Mouse (Mus musculus) myocyte (in vitro differentiated cells): Measurements from ENCODE around the gene Nfkbie. TPM values are rescaled to one million over a fixed set of nuclear protein-coding genes. Genes with fewer than 3 reads are reported as not detected.

Experiments
- H3K27me3 ChIP-seq: one replicate; pipeline ENCODE4 v1.6.1; 2011; ENCODE audit not compliant: control insufficient read depth, insufficient read depth, insufficient read length
- H3K36me3 ChIP-seq: one replicate; pipeline ENCODE4 v1.6.1; 2011; ENCODE audit not compliant: control insufficient read depth, insufficient read depth
- H3K4me2 ChIP-seq: one replicate; pipeline ENCODE4 v1.6.1; 2011; ENCODE audit warnings: low read depth, control low read depth
- H3K4me3 ChIP-seq: one replicate; pipeline ENCODE4 v1.5.1; 2011; ENCODE audit warnings: mild to moderate bottlenecking, control low read depth, moderate library complexity
- H3K79me2 ChIP-seq: one replicate; pipeline ENCODE4 v1.6.1; 2011; ENCODE audit not compliant: control insufficient read depth, insufficient read depth
- H3ac ChIP-seq: one replicate; pipeline ENCODE4 v1.6.1; 2011; ENCODE audit not compliant: control insufficient read depth, insufficient read length
- CEBPB ChIP-seq: IDR thresholded peaks from 2 replicates; pipeline ENCODE4 v1.6.1; 2011; ENCODE audit warnings: mild to moderate bottlenecking, moderate library complexity; ENCODE audit not compliant: poor library complexity, insufficient read depth, severe bottlenecking
- E2F4 ChIP-seq: IDR thresholded peaks from one replicate; pipeline ENCODE4 v1.6.1; 2011; ENCODE audit warnings: mild to moderate bottlenecking, control low read depth, moderate library complexity; ENCODE audit not compliant: insufficient read depth
- MAX ChIP-seq: IDR thresholded peaks from one replicate; pipeline ENCODE4 v1.6.1; 2011; ENCODE audit warnings: low read depth, mild to moderate bottlenecking, control low read depth
- MYOD1 ChIP-seq, 3 experiments: IDR thresholded peaks; one replicate each; pipeline ENCODE4 v1.6.1; 2011; ENCODE audit warnings: control low read depth in 2 of 3, low read depth in 2 of 3, mild to moderate bottlenecking in 2 of 3, moderate library complexity in 1 of 3; ENCODE audit not compliant: insufficient read length in 2 of 3, control insufficient read depth in 1 of 3
- MYOG ChIP-seq, 3 experiments: IDR thresholded peaks; one replicate each; pipeline ENCODE4 v1.6.1; 2011; ENCODE audit warnings: control low read depth in 2 of 3, low read depth in 2 of 3, mild to moderate bottlenecking in 2 of 3; ENCODE audit not compliant: insufficient read length in 2 of 3, control insufficient read depth in 1 of 3, insufficient read depth in 1 of 3
- POLR2A ChIP-seq: IDR thresholded peaks from one replicate; pipeline ENCODE4 v1.6.1; 2011; ENCODE audit warnings: low read depth, mild to moderate bottlenecking, control low read depth, moderate library complexity; ENCODE audit not compliant: insufficient read length
- POLR2AphosphoS2 ChIP-seq: IDR thresholded peaks from one replicate; pipeline ENCODE4 v1.6.1; 2011; ENCODE audit warnings: low read depth, control low read depth; ENCODE audit not compliant: insufficient read length
- REST ChIP-seq: IDR thresholded peaks from one replicate; pipeline ENCODE4 v1.6.1; 2011; ENCODE audit warnings: mild to moderate bottlenecking, control low read depth, moderate library complexity; ENCODE audit not compliant: insufficient read depth, insufficient read length
- SRF ChIP-seq: IDR thresholded peaks from one replicate; pipeline ENCODE4 v1.6.1; 2011; ENCODE audit warnings: low read depth; ENCODE audit not compliant: control insufficient read depth, insufficient read length
- TCF3 ChIP-seq: IDR thresholded peaks from one replicate; pipeline ENCODE4 v1.6.1; 2011; ENCODE audit warnings: low read depth, control low read depth; ENCODE audit not compliant: insufficient read length
- USF1 ChIP-seq: IDR thresholded peaks from one replicate; pipeline ENCODE4 v1.6.1; 2011; ENCODE audit warnings: low read depth, mild to moderate bottlenecking, control low read depth, moderate library complexity
- polyA plus RNA-seq: library from polyadenylated mRNA; unstranded; fragments of >200 nt; fragmentation: generic; extraction: Trizol; gene quantifications from one replicate; pipeline ENCODE4 v1.2.1, GENCODE M21; 2012; ENCODE audit warnings: missing spikeins

Gene Nfkbie
- polyA plus RNA-seq, 1 experiment = 7.3 TPM

DNA sequence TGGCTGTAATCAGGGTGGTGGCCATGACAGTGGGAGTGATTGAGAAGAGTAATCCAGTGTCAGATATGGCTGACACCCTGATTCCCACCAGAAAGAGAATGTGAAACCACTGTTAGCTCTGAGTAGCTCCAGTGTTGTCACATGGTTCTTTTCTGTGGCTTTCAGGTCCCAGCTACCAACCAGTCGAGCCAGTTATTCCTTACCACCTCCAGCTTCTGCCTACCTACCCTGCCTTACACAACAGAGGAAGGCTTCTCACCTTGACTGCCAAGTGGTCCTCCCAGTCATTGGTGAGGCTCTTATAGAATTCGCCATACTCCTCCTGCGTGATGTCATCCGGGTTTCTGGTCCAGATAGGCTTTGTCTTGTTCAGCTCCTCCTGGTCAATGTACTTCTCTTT lies 14.5 kb downstream of the Nfkbie start:
- H3K4me2 ChIP-seq = peak overlapping the region; percentile 18
- peaks cover 59% of the 10 kb centered on the region for H3K36me3 ChIP-seq
- no peaks in the 10 kb centered on the region for H3K27me3 ChIP-seq
- peaks cover 41% of the 10 kb centered on the region for H3K79me2 ChIP-seq
- no peak overlapping the region for H3ac ChIP-seq
- TF ChIP-seq MAX (no peak), POLR2AphosphoS2 (peak; percentile 62), TCF3 (no peak), POLR2A (peak; percentile 24)
- no peak overlapping the region for H3K4me3 ChIP-seq

DNA sequence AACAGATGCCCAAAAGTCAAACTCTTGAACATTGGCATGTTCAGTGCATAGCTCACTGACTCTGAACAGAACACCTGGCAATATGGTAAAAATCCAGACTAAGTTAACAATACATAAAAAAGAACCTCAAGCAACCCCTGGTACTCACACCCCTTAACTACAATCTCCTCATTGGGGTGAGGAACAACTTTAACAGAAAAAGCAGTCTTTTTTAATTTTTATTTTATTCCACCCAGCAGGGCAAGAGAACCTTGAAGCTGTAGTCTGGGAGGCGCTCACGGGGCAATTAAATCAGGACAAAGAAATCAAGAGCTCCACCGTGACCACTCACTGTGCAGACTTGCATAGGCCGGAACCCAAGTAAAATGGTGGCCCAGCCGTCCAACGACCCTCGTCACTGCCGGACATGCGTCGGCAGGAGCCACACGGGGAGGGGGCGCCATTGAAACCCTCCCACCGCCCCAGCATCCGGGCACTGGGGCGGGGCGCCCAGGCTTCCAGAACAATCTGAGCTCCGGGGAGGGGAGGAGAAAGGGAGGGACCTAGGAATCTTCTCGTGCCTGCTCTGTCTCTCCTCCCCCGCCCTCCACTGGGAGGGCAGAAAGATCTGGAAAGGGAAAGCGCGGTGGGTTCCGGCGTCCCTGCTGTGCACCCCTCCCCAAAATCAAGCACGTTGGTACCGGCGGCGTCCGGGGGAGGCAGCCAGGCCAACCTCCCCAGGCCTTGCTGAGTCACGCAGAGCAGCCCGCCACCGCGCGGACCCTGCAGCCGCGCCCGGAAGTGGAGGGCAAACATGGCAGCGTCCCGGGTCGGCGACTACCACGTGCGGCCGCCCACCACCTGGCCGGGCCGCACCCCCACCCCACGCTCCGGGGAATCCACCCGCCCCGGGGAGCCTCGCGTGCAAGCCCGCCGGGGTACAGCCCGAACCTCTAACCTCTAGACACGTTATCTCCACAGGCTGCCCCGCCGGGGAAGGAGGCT lies 16.9 kb downstream of the Nfkbie start:
- H3K36me3 ChIP-seq = peaks cover 47% of the 10 kb centered on the region
- peak in 1 of 3 experiments; percentile 15 for TF ChIP-seq MYOG (IDR thresholded peaks at IDR 0.05; ENCODE audit: control insufficient read depth in 1 of 3, insufficient read depth in 1 of 3, insufficient read length in 2 of 3, low read depth in 2 of 3)
- peak in 1 of 3 experiments; percentile 33 for TF ChIP-seq MYOD1 (IDR thresholded peaks at IDR 0.05; ENCODE audit: control insufficient read depth in 1 of 3, insufficient read length in 2 of 3, low read depth in 2 of 3)
- peak; percentile 51 for TF ChIP-seq POLR2AphosphoS2
- no peak for TF ChIP-seq REST
- TF ChIP-seq USF1 = no peak
- peak; percentile 75 for TF ChIP-seq SRF
- TF ChIP-seq POLR2A = no peak

DNA sequence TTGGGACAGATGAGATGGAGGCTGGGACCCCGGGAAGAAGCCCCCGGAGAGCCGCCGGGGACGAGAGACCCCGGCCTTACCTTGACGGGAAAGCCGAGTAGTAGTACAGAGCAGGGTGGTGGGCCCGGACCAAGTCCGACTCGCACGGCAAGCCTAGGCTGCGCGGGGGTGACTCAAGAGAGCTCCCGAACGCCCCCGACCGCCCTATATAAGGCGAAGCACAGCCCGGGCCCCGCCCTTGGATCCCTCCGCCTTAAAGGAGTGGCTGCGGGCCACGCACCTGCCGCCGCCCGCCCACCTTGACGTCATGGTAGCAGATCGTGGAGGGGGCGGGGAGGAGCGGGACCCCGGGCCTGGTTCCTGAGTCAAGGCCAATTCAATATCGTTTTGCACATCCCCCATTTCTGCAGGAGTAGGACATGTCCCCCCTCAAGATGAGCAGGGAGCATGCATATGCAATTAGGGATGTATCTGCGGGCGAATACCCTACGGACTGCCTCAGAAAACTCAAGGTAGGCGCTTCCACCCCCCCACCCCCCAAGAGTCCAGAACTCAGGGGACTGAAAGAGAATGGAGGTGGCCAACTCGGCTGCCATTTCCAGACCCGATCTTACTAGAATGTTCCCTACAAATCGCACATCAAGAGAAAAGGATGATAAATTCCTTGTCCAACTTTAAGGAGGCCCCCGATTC lies 17.7 kb downstream of the Nfkbie start, which contains the start of gene Hsp90ab1:
Gene Hsp90ab1, minus strand, starts transcription at position 185 of the 693 bp plus-strand sequence.
- TF ChIP-seq MYOG (IDR thresholded peaks at IDR 0.05; ENCODE audit: control insufficient read depth in 1 of 3, insufficient read depth in 1 of 3, insufficient read length in 2 of 3, low read depth in 2 of 3) = peak in 2 of 3 experiments; percentile 86
- TF ChIP-seq POLR2A = peak; percentile 98
- no peak for TF ChIP-seq USF1
- TF ChIP-seq REST = peak; percentile 28
- TF ChIP-seq E2F4 = no peak
- TF ChIP-seq MYOD1 (IDR thresholded peaks at IDR 0.05; ENCODE audit: control insufficient read depth in 1 of 3, insufficient read length in 2 of 3, low read depth in 2 of 3) = peak in 2 of 3 experiments; percentile 88 to 90
- peak; percentile 98 for TF ChIP-seq POLR2AphosphoS2
- Histone ChIP-seq H3K4me3 (peak within 1 kb of the TSS; percentile 95), H3K36me3 (peaks cover 39% of the 10 kb centered on the region), H3K79me2 (peaks cover 40% of the 10 kb centered on the region), H3K4me2 (peak within 1 kb of the TSS; percentile 95), H3K27me3 (no peaks in the 10 kb centered on the region), H3ac (peak within 1 kb of the TSS; percentile 86)

More for the DNA sequence above, 16.9 kb downstream of the Nfkbie start:
- peaks cover 40% of the 10 kb centered on the region for H3K79me2 ChIP-seq
- peak overlapping the region; percentile 95 for H3K4me2 ChIP-seq
- peak overlapping the region; percentile 86 for H3ac ChIP-seq
- no peaks in the 10 kb centered on the region for H3K27me3 ChIP-seq
- peak overlapping the region; percentile 95 for H3K4me3 ChIP-seq

DNA sequence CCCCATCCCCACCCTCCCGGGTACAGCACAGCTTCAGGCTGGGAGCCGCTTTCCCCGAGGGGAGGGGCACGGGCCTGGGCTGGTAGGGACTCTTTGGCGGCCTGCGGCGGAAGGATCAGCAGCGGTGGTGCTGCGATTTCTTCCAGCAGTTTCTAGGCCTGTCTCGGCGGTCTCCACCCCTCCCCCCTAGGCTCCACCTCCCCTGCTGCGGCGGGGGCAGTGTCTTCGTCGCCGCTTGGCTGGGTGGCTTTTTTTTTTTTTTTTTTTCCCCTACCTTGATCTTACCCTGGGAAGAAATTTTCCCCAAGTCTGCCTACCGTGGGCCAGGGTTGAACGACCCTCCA lies 18.2 kb downstream of the Nfkbie start:
- peaks cover 36% of the 10 kb centered on the region for H3K79me2 ChIP-seq
- H3K4me3 ChIP-seq = peak overlapping the region; percentile 95
- no peaks in the 10 kb centered on the region for H3K27me3 ChIP-seq
- peak; percentile 46 for TF ChIP-seq SRF
- TF ChIP-seq MAX = no peak
- peak in 2 of 3 experiments; percentile 41 to 80 for TF ChIP-seq MYOG (IDR thresholded peaks at IDR 0.05; ENCODE audit: control insufficient read depth in 1 of 3, insufficient read depth in 1 of 3, insufficient read length in 2 of 3, low read depth in 2 of 3)
- TF ChIP-seq CEBPB = no peak
- TF ChIP-seq POLR2A = peak; percentile 51
- peak; percentile 62 for TF ChIP-seq POLR2AphosphoS2
- TF ChIP-seq E2F4 = no peak
- TF ChIP-seq USF1 = no peak
- TF ChIP-seq MYOD1 (IDR thresholded peaks at IDR 0.05; ENCODE audit: control insufficient read depth in 1 of 3, insufficient read length in 2 of 3, low read depth in 2 of 3) = peak in 2 of 3 experiments; percentile 12 to 73
- peak overlapping the region; percentile 86 for H3ac ChIP-seq
- peak overlapping the region; percentile 70 for H3K4me2 ChIP-seq
- peaks cover 34% of the 10 kb centered on the region for H3K36me3 ChIP-seq

DNA sequence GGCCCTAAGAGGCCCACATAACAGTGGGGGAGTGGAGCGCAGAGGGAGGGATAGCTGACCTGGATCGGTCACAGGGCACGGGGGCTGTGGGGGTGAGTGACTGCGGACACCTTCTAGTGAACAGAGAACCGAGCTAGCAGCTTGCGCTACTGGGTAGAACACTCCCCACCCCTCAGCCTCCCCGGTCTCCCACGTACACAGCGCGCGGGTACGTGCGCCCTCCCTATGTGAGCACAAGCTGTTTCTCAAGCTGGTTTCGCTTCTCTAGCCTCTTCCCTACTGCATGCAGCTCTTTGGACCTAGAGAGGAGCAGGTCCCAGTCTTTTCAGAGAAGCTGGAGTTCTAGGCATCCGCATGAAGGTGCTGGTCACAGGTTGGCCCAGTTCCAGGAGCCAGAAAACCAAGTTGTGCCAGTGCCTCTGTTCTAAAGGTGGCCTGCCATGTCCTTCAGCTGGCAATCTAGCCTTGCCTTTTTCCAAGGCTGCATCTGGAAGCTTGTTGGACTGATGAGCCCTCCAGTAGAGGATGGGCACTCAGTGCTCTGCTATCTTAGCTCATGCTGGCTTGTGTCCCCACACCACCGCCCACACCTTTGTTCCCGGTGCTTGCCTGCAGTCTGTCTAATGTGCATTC lies 18.7 kb downstream of the Nfkbie start:
- Histone ChIP-seq H3K27me3 (no peaks in the 10 kb centered on the region), H3K4me2 (peak overlapping the region; percentile 70), H3K79me2 (peaks cover 31% of the 10 kb centered on the region), H3K36me3 (peaks cover 29% of the 10 kb centered on the region), H3ac (peak overlapping the region; percentile 86), H3K4me3 (peak overlapping the region; percentile 95)
- TF ChIP-seq POLR2A = peak; percentile 32
- TF ChIP-seq SRF = no peak
- TF ChIP-seq REST = no peak
- peak; percentile 40 for TF ChIP-seq POLR2AphosphoS2
